Mouse (Mus musculus): ENCODE measurements around the gene Atrip.

GRCm38 (mm10) chr9:109082124-109082800 is 8.3 kb upstream of the Atrip start, which contains the start of the genes Ccdc51 and Tma7:
- no peak for TF ChIP-seq CTCF (IDR thresholded peaks at IDR 0.05; ENCODE audit: low read depth, low read length)
- peak; percentile 66 for TF ChIP-seq POLR2A (IDR thresholded peaks at IDR 0.05; ENCODE audit: extremely low read depth, insufficient read depth, low read length)

Data from liver, adult 2 months (tissue).